In genomic region chr7:38023451-38023850, GRCm38 (mm10) we compare ENCODE assay signal across 7 mouse cellular contexts. TPM values are rescaled to one million over a fixed set of nuclear protein-coding genes. Genes with fewer than 3 reads are reported as not detected.
DNase-seq lines count a peak whose midpoint lies in the region; ATAC-seq lines count a peak whose summit lies in the region.

Gene Uri1 (minus strand): TSS chr7:38023551.

- H3K4me3 ChIP-seq in forebrain, embryonic 13.5 days: no peak within 1 kb of the TSS
- H3K4me3 ChIP-seq in hindbrain, embryonic 10.5 days: no peak within 1 kb of the TSS
- H3K4me3 ChIP-seq in liver, embryonic 13.5 days (replicated peaks): no peak within 1 kb of the TSS

- H3K4me2 ChIP-seq in forebrain, embryonic 13.5 days: no peak within 1 kb of the TSS
- no peak within 1 kb of the TSS for H3K4me2 ChIP-seq in liver, embryonic 13.5 days

- H3K36me3 ChIP-seq in forebrain, embryonic 13.5 days (ENCODE audit: poor library complexity, severe bottlenecking): no peaks in the 10 kb centered on the region
- H3K36me3 ChIP-seq in hindbrain, embryonic 10.5 days: no peaks in the 10 kb centered on the region
- H3K36me3 ChIP-seq in liver, embryonic 13.5 days: no peaks in the 10 kb centered on the region

- 93% methylated on average over 8 of the region's 8 CpGs for WGBS in forebrain, embryonic 13.5 days
- 90% methylated on average over 8 of the region's 8 CpGs for WGBS in hindbrain, embryonic 10.5 days
- 75% methylated on average over 8 of the region's 8 CpGs for WGBS in liver, embryonic 13.5 days (ENCODE audit: insufficient replicate concordance)

- H3K27ac ChIP-seq in forebrain, embryonic 13.5 days: no peak within 1 kb of the TSS
- no peak within 1 kb of the TSS for H3K27ac ChIP-seq in hindbrain, embryonic 10.5 days
- no peak within 1 kb of the TSS for H3K27ac ChIP-seq in liver, embryonic 13.5 days

- ATAC-seq in forebrain, embryonic 13.5 days: no peak
- no peak for ATAC-seq in liver, embryonic 13.5 days (ENCODE audit: low read depth)

- DNase-seq in urinary bladder, adult 2 months (ENCODE audit: low spot score): no peak
- no peak for DNase-seq in urinary bladder, postnatal 14 days (ENCODE audit: low spot score)
- DNase-seq in hindbrain, embryonic 10.5 days (ENCODE audit: low spot score): no peak
- no peak for DNase-seq in liver, embryonic 13.5 days
- DNase-seq in spleen, adult 18-20 months: no peak
- DNase-seq in cerebellum, postnatal 25 days: no peak

- H3K9me3 ChIP-seq in forebrain, embryonic 13.5 days (replicated peaks): no peaks in the 10 kb centered on the region
- no peaks in the 10 kb centered on the region for H3K9me3 ChIP-seq in hindbrain, embryonic 10.5 days
- no peaks in the 10 kb centered on the region for H3K9me3 ChIP-seq in liver, embryonic 13.5 days (replicated peaks)

- no peaks in the 10 kb centered on the region; the same call in 1 of the 2 replicates for H3K27me3 ChIP-seq in forebrain, embryonic 13.5 days
- H3K27me3 ChIP-seq in hindbrain, embryonic 10.5 days (ENCODE audit: insufficient read depth, poor library complexity, severe bottlenecking): no peaks in the 10 kb centered on the region
- no peaks in the 10 kb centered on the region for H3K27me3 ChIP-seq in liver, embryonic 13.5 days

- no peak within 1 kb of the TSS for H3K9ac ChIP-seq in forebrain, embryonic 13.5 days
- no peak within 1 kb of the TSS for H3K9ac ChIP-seq in liver, embryonic 13.5 days

- no peaks in the 10 kb centered on the region for H3K4me1 ChIP-seq in forebrain, embryonic 13.5 days
- H3K4me1 ChIP-seq in hindbrain, embryonic 10.5 days (replicated peaks): peaks cover 6% of the 10 kb centered on the region
- peaks cover 6% of the 10 kb centered on the region for H3K4me1 ChIP-seq in liver, embryonic 13.5 days (replicated peaks)

RNA-seq across cellular contexts. Expression of gene Uri1, which starts in this region (rescaled TPM):
- polyA plus RNA-seq in urinary bladder, adult 2 months (2012; rRNA removed): 32.2 and 36.3 TPM in 2 replicates
- 35.0 and 37.7 TPM in 2 replicates for polyA plus RNA-seq in forebrain, embryonic 13.5 days (2015; fragmentation: Nextera tagmentation; extraction: Ambion mirVana)
- polyA plus RNA-seq in hindbrain, embryonic 10.5 days (2016; fragmentation: Nextera tagmentation; extraction: Ambion mirVana): 33.4 and 40.1 TPM in 2 replicates
- 18.2 and 21.0 TPM in 2 replicates for polyA plus RNA-seq in liver, embryonic 13.5 days (2015; fragmentation: Nextera tagmentation; extraction: Ambion mirVana)
